Mouse (Mus musculus) left cerebral cortex, adult 2 months (tissue): ENCODE data around the gene Rps17. TPM values are rescaled to one million over a fixed set of nuclear protein-coding genes. Genes with fewer than 3 reads are reported as not detected.

Source experiments
- DNase-seq, 2 experiments: peaks; one replicate each; pipeline ENCODE4 v3.0.0; 2021 to 2022; ENCODE audit warnings: low spot score in 2 of 2, mixed read lengths in 1 of 2; ENCODE audit errors: extremely low spot score in 1 of 2
- H3K27ac ChIP-seq: fragments of 200-600 bp; 2 replicates; pipeline ENCODE4 v1.8.1; 2022
- H3K4me3 ChIP-seq: fragments of 200-600 bp; 2 replicates; pipeline ENCODE4 v1.8.1; 2022
- CTCF ChIP-seq: fragments of 200-600 bp; IDR thresholded peaks from 2 replicates; pipeline ENCODE4 v1.8.1; 2022; ENCODE audit warnings: antibody characterized with exemption, mild to moderate bottlenecking, moderate library complexity
- intact Hi-C: fragments of 180-260 bp; cut with DNase I; formaldehyde crosslinking; loops from one replicate; pipeline ENCODE4 v1.15.1; 2025
- total RNA-seq, 2 experiments: library from RNA; stranded (reverse); gene quantifications; 2 replicates each; pipeline ENCODE4 v1.2.3; 2021

Rps17 gene
- total RNA-seq, 2 experiments from 2014 or later, result 491 to 498 TPM

DNA sequence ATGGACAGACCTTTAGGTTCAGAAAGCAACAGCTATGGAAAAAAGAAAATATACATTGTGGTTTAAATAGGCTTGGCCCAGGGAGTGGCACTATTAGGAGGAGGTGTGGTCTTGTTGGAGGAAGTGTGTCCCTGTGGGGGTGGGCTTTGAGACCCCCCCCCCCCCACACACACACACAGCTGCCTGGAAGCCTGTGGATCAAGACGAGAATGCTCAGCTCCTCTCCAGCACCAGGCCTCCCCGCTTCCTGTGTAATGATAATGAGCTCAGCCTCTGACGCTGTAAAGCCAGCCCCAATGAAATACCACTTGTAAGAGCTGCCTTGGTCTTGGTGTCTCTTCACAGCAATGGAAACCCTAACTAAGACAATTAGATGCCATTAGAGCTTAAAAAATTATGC is 14.3 kb downstream of the Rps17 start:
- intact Hi-C loops, result no loop called here
- H3K4me3 ChIP-seq, result no peak overlapping the region
- DNase-seq, result no peak
- H3K27ac ChIP-seq, result no peak overlapping the region
- no peak for TF ChIP-seq CTCF

DNA sequence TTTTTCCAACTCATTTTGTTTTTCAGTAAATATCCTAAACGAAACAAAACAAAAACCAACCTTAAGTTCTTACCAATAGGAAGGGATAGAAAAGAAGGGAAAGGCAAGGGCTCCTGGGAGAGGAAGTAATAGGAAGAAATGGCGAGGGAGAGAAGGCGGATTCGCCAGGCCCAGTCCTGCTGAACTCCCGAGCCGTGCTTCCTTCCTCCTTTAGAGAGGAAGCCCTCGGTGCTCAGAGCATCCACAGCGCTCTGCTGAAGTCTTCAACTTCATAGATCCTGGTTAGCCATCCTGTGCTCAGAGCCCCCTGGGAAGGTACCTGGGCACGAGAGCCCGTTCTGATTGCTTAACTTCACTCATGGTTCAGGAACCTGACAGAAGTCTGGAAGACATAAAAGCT is 17.4 kb downstream of the Rps17 start:
- intact Hi-C loops, result no loop called here
- DNase-seq, result no peak
- H3K4me3 ChIP-seq, result no peak overlapping the region
- no peak overlapping the region for H3K27ac ChIP-seq
- TF ChIP-seq CTCF, result no peak

DNA sequence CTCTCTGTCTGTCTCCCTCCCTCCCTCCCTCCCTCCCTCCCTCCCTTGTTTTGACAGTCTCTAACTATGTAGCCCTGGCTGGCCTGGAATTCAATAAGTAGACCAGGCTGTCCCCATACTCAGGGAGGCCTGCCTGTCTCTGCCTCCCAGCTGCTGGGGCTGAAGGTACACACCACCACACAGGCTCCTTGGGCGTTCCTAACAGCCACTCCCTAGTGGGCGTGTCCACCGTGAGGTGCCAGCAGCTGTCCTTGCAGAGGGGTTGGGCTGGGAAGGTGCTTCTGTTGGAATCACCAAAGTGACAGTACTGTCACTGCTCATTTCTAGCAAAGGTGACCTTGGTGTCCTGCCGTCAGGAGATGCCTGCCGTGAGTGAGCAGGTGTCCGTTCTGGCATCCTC is 18.2 kb downstream of the Rps17 start:
- DNase-seq, result no peak
- no peak for TF ChIP-seq CTCF
- intact Hi-C loops, result no loop called here
- Histone ChIP-seq H3K27ac (no peak overlapping the region), H3K4me3 (no peak overlapping the region)

DNA sequence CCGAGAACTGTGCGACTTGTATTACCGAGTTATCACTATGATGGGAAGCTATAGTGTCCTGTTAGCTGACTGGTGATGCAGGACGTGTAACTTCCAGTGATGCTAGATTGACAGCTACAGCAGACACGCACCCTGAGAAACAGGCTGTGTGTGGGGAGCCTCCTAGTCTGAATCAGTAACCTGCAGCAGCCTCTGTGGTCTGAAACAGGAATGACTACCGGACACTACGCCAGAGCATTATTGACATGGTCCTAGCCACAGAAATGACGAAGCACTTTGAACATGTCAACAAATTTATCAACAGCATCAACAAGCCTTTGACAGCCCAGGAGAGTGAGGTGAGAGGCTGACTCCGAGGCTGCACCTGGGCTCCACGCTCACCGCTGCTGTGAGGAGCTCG is 19.0 kb downstream of the Rps17 start:
- Histone ChIP-seq H3K27ac (no peak overlapping the region), H3K4me3 (no peak overlapping the region)
- TF ChIP-seq CTCF, result no peak
- intact Hi-C loops, result no loop called here
- DNase-seq, result no peak

DNA sequence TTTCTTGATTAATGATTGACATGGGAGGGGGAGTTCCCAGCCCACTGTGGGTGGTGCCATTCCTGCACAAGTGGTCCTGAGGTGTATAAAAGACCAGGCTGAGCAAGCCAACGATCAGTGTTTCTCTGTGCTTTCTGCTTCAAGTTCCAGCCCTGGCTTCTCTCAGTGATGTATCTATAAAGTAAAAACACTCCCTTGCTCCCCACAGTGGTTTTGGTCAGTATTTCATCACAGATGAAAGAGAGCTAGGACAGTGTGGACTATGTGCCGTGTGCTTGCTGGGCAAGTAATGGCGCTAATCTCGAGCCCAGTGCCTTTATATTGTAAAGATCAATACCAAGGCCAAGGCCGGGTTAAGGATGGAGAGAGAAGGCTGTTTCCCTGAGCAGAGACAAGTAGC is 23.3 kb downstream of the Rps17 start:
- intact Hi-C loops, result no loop called here

DNA sequence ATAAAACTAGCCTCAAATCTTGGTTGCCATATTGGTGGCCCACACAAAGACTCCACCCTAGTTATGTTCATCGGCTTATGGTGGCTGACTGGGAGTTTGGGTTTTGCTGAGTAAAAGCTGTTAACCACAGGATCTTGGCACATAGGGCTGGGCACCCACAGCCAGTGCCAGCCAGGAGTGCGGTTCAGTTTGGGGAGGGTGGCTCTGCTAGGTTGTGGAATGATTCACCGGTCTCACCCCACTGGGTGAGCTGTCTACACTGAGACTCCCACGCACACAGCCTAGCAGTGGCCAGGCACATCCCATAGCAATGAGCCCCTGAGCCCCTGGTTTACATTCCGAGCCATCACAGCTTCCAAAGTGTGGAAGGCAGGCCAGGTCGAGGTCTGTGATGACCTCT is 25.3 kb downstream of the Rps17 start:
- no peak for DNase-seq
- no peak overlapping the region for H3K27ac ChIP-seq
- TF ChIP-seq CTCF, result no peak
- intact Hi-C loops, result no loop called here
- H3K4me3 ChIP-seq, result no peak overlapping the region

More for the DNA sequence above, 23.3 kb downstream of the Rps17 start:
- no peak for DNase-seq
- no peak overlapping the region for H3K4me3 ChIP-seq
- H3K27ac ChIP-seq, result no peak overlapping the region
- TF ChIP-seq CTCF, result peak; percentile 33

DNA sequence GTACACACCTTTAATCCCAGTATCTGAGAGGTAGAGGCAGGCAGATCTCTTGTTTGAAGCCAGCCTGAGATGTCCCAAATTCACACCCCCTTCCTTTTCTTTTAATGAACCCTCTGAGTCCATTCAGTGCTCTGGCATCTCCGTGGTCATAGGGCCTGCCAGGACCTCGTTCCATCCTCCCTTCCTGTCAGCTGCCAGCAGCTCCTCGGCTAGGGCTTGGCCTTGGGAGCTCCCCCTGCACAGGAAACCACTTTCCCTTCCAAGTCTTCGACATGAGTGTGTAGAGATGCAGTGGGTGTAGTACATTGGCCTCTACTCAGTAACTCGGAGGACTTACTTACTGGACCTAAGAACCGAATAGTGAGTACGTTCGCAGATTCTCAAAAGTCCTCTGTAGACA is 29.5 kb downstream of the Rps17 start:
- no peak for DNase-seq
- no peak for TF ChIP-seq CTCF
- intact Hi-C loops, result no loop called here
- Histone ChIP-seq H3K4me3 (no peak overlapping the region), H3K27ac (no peak overlapping the region)

DNA sequence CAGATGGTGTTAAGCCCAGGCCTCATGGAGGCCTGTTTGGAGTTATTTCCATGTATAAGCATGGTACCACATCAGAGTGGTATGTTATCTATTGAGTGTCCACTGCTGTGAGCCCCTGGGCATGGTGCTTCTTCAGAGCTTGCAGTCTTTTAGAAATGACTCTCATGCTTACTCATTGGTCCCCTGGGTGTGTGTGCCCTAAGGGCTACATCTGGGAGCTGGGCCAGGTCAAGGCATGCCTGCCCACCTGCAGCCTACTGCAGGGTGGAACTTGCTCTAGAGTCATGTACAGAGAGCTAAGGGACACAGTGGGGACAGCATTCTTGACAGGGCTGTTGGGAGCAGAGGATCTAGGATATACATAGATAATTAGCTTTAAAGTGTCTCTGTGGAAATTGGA is 33.5 kb downstream of the Rps17 start:
- no peak overlapping the region for H3K4me3 ChIP-seq

DNA sequence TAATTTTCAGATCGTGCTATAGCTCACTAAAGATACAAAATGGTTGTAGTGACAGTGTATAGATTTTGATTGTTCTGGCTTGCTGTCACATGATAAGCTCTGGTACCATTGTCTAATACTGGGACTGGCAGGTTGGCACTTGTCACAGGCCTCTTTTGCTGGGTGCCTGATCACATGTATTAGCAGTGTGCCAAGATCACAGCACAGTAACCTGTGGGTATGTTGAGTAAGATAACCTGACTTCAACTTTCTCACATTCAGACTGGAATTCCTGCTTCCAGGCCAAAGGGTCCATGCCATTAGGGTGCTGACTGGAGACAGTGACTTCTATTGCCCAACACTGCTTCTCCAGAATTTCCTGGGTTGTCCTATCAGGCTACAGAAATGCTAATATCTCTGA is 33.9 kb downstream of the Rps17 start:
- intact Hi-C loops, result no loop called here
- no peak overlapping the region for H3K27ac ChIP-seq
- TF ChIP-seq CTCF, result no peak
- H3K4me3 ChIP-seq, result no peak overlapping the region
- no peak for DNase-seq

More for the DNA sequence above, 33.5 kb downstream of the Rps17 start:
- intact Hi-C loops, result no loop called here
- H3K27ac ChIP-seq, result no peak overlapping the region
- no peak for TF ChIP-seq CTCF
- no peak for DNase-seq

DNA sequence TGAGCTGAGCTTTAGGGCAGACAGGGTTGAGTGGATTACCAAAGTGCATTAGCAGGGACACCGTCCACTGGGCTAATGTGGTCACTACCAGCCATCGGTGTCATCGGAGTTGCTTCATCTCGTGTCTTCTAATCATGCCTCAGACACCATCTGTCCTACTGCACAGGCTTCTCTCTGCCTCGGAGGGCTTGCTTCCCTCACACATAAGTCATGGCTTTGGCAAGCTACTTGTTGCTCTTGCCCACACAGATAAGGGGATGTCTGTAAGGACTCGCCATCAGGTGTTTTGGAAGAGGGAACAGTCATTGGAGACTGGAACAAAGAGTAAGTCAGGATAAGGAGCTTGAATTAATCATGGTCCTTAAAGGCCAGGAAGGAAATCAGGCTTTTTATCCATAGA is 35.8 kb downstream of the Rps17 start:
- no peak overlapping the region for H3K27ac ChIP-seq
- no peak for TF ChIP-seq CTCF

DNA sequence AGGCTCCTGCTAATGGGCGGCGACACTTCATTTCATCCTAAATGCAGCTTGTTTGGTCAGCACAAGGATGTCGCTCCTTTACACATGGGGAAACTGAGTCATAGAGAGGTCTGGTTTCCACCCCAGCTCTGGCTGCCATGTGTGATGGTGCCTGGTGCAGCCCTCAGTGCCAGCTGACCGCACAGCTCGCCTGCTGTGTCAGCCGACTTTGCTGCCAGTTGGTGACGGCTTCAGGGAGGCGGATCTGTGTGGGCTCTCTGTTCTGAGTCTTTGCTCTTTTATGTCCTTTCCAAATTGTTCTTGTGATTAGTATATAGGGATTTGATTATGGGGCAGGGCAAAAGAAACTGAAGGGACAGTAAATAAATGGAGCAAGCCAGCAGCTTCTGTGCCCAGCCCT is 37.3 kb downstream of the Rps17 start:
- Histone ChIP-seq H3K27ac (peak overlapping the region; percentile 13), H3K4me3 (no peak overlapping the region)
- no peak for DNase-seq
- no peak for TF ChIP-seq CTCF
- intact Hi-C loops, result no loop called here

More for the DNA sequence above, 35.8 kb downstream of the Rps17 start:
- H3K4me3 ChIP-seq, result no peak overlapping the region
- DNase-seq, result no peak
- intact Hi-C loops, result no loop called here

DNA sequence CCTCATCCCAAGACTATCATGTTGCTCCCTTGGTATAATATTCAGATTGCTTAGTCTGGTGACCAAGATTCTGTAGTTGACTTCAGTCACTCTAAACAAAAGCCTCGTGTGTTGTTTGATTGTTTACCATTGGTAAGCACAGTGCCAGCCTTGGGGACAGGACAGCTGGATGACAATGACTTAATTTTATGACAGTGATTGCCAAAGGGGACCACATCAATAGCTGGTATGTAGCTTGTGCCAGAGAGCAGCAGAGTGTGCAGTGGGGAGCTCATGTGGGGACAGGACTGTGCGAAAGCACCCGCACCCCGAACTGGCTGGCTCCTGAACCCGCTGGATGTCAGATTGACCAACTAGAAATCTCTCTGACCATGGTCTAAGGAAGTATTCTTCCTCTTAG is 40.4 kb downstream of the Rps17 start:
- no peak for DNase-seq
- no peak for TF ChIP-seq CTCF
- Histone ChIP-seq H3K4me3 (no peak overlapping the region), H3K27ac (peak overlapping the region; percentile 48; the same call in 1 of the 2 replicates)
- intact Hi-C loops, result loop anchor here (5.0 kb wide), 1 partner anchor 92 kb away; the partner anchor contains the start of gene Pde8a

DNA sequence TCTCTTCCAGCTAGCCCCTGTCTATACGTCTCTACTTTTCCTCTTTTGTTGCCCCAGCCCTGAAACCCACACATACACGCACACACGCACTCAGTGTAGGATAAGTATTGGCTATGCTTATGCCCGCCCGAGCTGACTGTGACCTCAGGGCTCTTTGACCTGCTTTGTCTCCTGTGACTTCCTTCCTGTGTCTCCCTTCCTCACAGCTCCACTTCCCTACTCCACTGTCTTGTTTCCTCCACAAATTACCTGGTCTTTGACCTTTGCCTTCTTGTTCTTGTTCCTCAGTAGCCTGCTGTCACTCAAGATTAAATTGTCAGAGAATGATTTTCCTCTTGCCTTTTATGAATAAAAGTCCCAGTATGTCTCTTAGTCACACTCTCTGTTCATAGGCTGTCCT is 41.0 kb downstream of the Rps17 start:
- TF ChIP-seq CTCF, result no peak
- intact Hi-C loops, result loop anchor here (5.0 kb wide), 1 partner anchor 92 kb away; the partner anchor contains the start of gene Pde8a

More for the DNA sequence above, 41.0 kb downstream of the Rps17 start:
- peak overlapping the region; percentile 48 for H3K27ac ChIP-seq
- no peak overlapping the region for H3K4me3 ChIP-seq
- no peak for DNase-seq
